Mouse (Mus musculus) forebrain, postnatal 0 days (tissue): Measurements from ENCODE around the gene Cd2bp2. TPM values are rescaled to one million over a fixed set of nuclear protein-coding genes. Genes with fewer than 3 reads are reported as not detected.

ENCODE experiments used
- ATAC-seq: fragments of 200-750 bp; cut with Nextera tagmentation; 2 replicates; pipeline ENCODE4 v1.8.0; 2017; ENCODE audit warnings: mild to moderate bottlenecking, moderate library complexity
- DNase-seq: peaks from one replicate; pipeline ENCODE4 v3.0.0-alpha.2; 2015
- H3K27ac ChIP-seq: fragments of 300-500 bp; sonication (generic); 2 replicates; pipeline ENCODE4 v1.5.1; 2014; ENCODE audit warnings: low read depth, mild to moderate bottlenecking, antibody characterized with exemption, low read length, moderate library complexity, mixed read lengths
- H3K27me3 ChIP-seq: fragments of 300-500 bp; sonication (generic); 2 replicates; pipeline ENCODE4 v1.6.1; 2014; ENCODE audit warnings: mild to moderate bottlenecking, low read length, mixed read lengths; ENCODE audit not compliant: insufficient read depth
- H3K36me3 ChIP-seq: fragments of 300-500 bp; sonication (generic); 2 replicates; pipeline ENCODE4 v1.6.1; 2014; ENCODE audit warnings: mild to moderate bottlenecking, moderate library complexity; ENCODE audit not compliant: insufficient read depth
- H3K4me1 ChIP-seq: fragments of 300-500 bp; sonication (generic); 2 replicates; pipeline ENCODE4 v1.6.1; 2014; ENCODE audit warnings: antibody characterized with exemption; ENCODE audit not compliant: insufficient read depth
- H3K4me2 ChIP-seq: fragments of 300-500 bp; sonication (generic); 2 replicates; pipeline ENCODE4 v1.6.1; 2014; ENCODE audit warnings: low read depth, mild to moderate bottlenecking, moderate library complexity
- H3K4me3 ChIP-seq: fragments of 300-500 bp; sonication (generic); 2 replicates; pipeline ENCODE4 v1.5.1; 2014; ENCODE audit warnings: low read depth, low read length, mixed read lengths
- H3K9ac ChIP-seq: fragments of 300-500 bp; sonication (generic); 2 replicates; pipeline ENCODE4 v1.6.1; 2014; ENCODE audit warnings: mild to moderate bottlenecking
- H3K9me3 ChIP-seq: fragments of 300-500 bp; sonication (generic); 2 replicates; pipeline ENCODE4 v1.6.1; 2016; ENCODE audit warnings: low read length
- CTCF ChIP-seq: sonication (generic); IDR thresholded peaks from 2 replicates; pipeline ENCODE4 v1.5.1; 2016; ENCODE audit warnings: antibody characterized with exemption, control low read depth, low read depth
- WGBS: fragments of 180-500 bp; shearing (Covaris S2); extraction: QIAGEN DNeasy Blood & Tissue Kit; methylation state at CpG from one replicate; pipeline ENCODE4 v1.1.7; 2014; 5-methylcytosine and 5-hydroxymethylcytosine counted together
- polyA plus RNA-seq: library from polyadenylated mRNA; unstranded; fragments of >200 nt; fragmentation: Nextera tagmentation; extraction: Ambion mirVana; gene quantifications from 2 replicates; pipeline ENCODE4 v1.2.1, GENCODE M21; 2015
- total RNA-seq: library from RNA; depleted of rRNA; stranded (reverse); fragments of >200 nt; gene quantifications from 2 replicates; pipeline ENCODE4 v1.2.3, GENCODE M21; 2014; rRNA removed

Cd2bp2 gene
- total RNA-seq (89.9 and 131 TPM in 2 replicates), polyA plus RNA-seq (55.0 and 67.5 TPM in 2 replicates)

DNA sequence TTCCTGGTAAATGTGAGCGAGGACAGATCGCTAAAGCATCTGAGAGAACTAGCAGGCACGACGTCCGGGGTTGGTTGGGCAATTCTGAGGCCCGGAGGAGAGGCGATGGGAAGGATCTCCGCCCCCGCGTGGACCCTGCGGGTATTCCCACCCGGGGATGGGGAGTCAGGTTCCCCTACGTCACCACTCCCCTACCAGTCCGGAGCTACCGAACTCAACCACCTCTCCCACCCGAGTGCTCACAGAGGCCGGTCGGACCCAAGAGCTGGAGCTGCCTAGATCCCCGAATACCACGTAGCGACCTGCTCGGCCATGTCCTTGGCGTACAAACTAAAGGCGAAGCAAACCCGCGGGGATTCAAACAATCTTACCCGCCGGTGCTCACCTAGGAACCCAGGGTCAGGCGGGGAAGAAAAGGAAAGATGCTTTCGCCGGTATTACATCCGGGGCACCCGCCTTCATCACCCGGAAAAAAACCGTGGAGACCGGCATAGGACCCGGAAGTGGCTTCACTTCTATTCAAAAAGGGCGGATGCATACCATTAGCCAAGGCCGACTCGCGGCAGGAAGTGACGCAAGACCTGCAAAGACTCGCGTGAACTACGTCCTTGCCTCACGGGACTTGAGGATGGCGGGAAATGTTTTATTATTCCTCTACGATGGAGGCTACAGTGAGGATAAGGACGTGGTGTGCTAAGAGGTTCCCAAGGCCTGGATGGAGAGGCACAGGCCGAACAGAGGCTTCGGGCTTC lies at the start of gene Cd2bp2:
Gene Cd2bp2 (minus strand): TSS at position 507 of the 752 bp plus-strand sequence.
- no peaks in the 10 kb centered on the region for H3K27me3 ChIP-seq
- WGBS, result 1% methylated on average over 51 of the region's 51 CpGs
- H3K27ac ChIP-seq, result peak within 1 kb of the TSS; percentile 89
- DNase-seq, result peak; percentile 98
- peak within 1 kb of the TSS; percentile 67 for H3K9ac ChIP-seq
- peaks cover 69% of the 10 kb centered on the region for H3K36me3 ChIP-seq
- ATAC-seq, result peak; percentile 98
- H3K4me2 ChIP-seq, result peak within 1 kb of the TSS; percentile 76
- H3K4me1 ChIP-seq, result peaks cover 7% of the 10 kb centered on the region
- peak; percentile 62 for TF ChIP-seq CTCF
- H3K4me3 ChIP-seq, result peak within 1 kb of the TSS; percentile 56
- H3K9me3 ChIP-seq, result no peaks in the 10 kb centered on the region

DNA sequence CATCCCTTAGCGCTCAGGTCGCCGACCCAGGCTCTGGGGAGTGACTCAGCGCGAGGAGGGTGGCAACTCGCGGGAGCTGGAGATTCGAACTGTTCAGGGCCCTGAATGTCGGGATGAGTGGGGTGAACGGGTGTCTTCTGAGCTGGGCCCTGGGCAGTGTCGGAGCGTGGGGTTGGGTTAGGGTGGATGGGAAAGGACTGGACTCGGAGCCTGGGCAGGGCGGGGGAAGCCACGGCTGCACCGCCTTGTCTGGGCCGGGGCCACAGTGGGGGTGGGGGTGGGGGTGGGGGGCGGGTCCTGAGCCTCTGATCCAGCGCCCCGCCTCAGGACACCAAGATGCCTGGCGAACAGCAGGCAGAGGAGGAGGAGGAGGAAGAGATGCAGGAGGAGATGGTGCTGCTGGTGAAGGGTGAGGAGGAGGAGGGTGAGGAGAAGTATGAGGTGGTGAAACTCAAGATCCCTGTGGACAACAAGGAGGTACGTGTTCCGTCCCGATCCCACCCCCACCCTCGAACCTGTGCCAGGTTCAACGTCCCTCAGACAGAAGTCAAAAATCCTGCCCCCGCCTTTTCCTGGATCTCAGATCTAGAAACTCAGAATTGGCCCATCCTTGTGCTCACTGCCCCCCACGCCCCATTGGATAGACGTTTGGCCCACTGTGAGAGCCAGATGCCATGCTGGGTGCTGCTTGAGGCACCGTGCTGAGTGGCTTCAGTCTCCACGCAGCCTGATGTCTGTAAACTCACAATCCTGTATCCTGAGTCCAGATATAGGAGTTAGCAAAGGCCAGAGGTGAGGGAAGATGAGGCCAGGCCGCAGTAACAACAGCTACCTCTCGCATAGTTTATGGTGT lies 49.0 kb upstream of the Cd2bp2 start:
- no peaks in the 10 kb centered on the region for H3K9me3 ChIP-seq
- H3K36me3 ChIP-seq, result peaks cover 18% of the 10 kb centered on the region; the same call in 1 of the 2 replicates
- ATAC-seq (peak; percentile 59; the same call in 1 of the 2 replicates), DNase-seq (no peak)
- no peak for TF ChIP-seq CTCF
- whole genome bisulfite sequencing, result 10% methylated on average over 29 of the region's 33 CpGs
- H3K4me2 ChIP-seq, result peak overlapping the region; percentile 67
- peak overlapping the region; percentile 95 for H3K9ac ChIP-seq
- H3K27me3 ChIP-seq, result no peaks in the 10 kb centered on the region
- H3K4me1 ChIP-seq, result peaks cover 10% of the 10 kb centered on the region
- H3K27ac ChIP-seq, result peak overlapping the region; percentile 89
- peak overlapping the region; percentile 98 for H3K4me3 ChIP-seq

DNA sequence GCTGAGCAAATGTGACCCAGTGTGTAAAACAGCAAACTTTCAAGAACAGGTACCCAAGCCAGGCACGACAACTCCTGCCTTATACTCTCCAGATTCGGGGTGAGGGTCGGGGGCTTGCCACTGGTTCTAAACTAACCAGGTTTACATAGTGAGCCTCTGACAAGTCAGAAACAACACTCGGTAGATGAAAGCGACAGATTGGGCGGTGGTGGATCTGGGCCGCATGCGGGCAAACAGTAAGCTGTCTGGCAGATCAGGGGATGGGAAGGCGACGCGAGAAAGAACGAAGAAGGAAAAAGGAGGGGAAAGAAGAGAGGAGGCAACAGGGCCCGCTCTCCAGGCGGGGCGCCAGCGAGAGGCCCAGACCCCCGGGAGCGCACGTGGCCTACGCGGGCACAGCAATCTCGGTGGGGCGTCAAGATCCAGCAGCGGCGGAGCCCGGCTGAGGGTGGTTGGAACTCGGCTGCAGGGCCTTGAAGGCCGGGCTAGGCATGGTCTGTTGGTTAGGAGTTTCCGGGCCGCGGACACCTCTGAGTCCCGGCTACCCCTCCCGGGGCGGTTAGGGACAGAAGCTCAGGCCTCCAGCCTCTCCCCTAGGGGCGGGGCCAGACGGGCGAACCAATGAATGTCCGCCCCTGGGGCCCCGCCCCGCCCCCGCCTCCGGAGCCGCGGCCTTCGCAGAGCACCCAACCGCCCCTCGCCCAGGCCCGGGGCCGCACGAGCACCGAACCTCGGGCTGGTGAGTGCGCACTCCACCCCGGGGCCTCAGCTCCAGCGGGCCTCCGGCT lies 48.2 kb upstream of the Cd2bp2 start, which contains the start of gene Zfp771:
Gene Zfp771 (plus strand): TSS at position 405 of the 788 bp plus-strand sequence.
- H3K4me1 ChIP-seq, result peaks cover 10% of the 10 kb centered on the region
- H3K9me3 ChIP-seq, result no peaks in the 10 kb centered on the region
- peak within 1 kb of the TSS; percentile 67 for H3K4me2 ChIP-seq
- peak within 1 kb of the TSS; percentile 95 for H3K9ac ChIP-seq
- peak within 1 kb of the TSS; percentile 98 for H3K4me3 ChIP-seq
- WGBS, result under 1% methylated on average over 54 of the region's 56 CpGs
- DNase-seq, result peak; percentile 94
- TF ChIP-seq CTCF, result peak; percentile 45; the same call in 1 of the 2 replicates
- H3K27ac ChIP-seq, result peak within 1 kb of the TSS; percentile 89
- no peaks in the 10 kb centered on the region for H3K27me3 ChIP-seq
- H3K36me3 ChIP-seq, result 0 out of 2 replicates have a peak, but pooled peaks cover 13% of the 10 kb centered on the region
- ATAC-seq, result peak; percentile 95

DNA sequence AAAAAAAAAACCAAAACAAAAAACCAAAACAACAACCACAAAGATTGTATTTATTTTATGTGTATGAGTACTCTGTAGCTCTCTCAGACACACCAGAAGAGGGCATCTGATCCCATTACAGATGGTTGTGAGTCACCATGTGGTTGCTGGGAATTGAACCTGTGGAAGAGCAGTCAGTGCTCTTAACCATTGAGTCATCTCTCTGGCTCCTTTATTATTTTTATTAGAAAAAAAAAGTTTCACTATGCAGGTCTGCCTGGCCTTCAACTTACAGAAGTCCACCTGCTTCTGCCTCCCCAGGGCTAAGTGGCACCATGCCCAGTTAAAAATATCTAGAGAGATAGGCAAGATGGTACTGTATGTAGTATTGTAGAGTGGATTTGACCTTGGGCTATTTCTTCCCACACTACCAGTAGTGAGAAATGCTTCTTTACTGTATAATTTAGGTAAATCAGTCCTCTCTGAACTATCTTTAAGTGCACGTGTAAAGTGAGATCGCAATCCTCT lies 47.6 kb upstream of the Cd2bp2 start:
- 31% methylated on average over 2 of the region's 2 CpGs for WGBS
- Histone ChIP-seq H3K9me3 (no peaks in the 10 kb centered on the region), H3K27me3 (no peaks in the 10 kb centered on the region), H3K9ac (peak overlapping the region; percentile 95), H3K36me3 (0 out of 2 replicates have a peak, but pooled peaks cover 16% of the 10 kb centered on the region), H3K4me3 (peak overlapping the region; percentile 98), H3K4me1 (peaks cover 10% of the 10 kb centered on the region), H3K27ac (peak overlapping the region; percentile 89), H3K4me2 (peak overlapping the region; percentile 67)
- DNase-seq, result no peak
- no peak for TF ChIP-seq CTCF
- no peak for ATAC-seq

DNA sequence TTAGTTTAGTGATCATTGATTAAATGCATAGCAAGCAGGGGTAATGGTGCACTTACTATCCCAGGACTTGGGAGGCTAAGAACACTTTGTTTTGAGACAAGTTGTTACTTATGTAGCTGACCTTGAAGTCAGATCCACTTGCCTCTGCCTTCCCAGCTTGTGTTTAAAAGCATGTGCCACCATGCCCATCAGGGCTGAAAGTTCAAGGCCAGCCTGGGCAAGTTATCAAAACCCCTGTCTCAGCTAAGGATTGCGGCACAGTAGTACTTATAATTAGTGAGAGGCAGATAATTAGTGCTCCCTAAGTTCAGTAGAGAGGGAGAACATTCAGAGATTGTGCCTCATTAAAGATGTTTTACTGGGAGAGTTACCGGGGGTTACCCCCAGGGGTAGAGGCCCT lies 38.9 kb upstream of the Cd2bp2 start:
- DNase-seq, result no peak
- TF ChIP-seq CTCF, result no peak
- peaks cover 15% of the 10 kb centered on the region for H3K4me1 ChIP-seq
- no peak overlapping the region for H3K4me3 ChIP-seq
- no peaks in the 10 kb centered on the region for H3K27me3 ChIP-seq
- no peak overlapping the region for H3K27ac ChIP-seq
- H3K4me2 ChIP-seq, result no peak overlapping the region; the same call in 1 of the 2 replicates
- H3K9me3 ChIP-seq, result no peaks in the 10 kb centered on the region
- WGBS, result 69% methylated on average over 2 of the region's 2 CpGs
- no peak for ATAC-seq
- H3K36me3 ChIP-seq, result peaks cover 36% of the 10 kb centered on the region
- H3K9ac ChIP-seq, result no peak overlapping the region

DNA sequence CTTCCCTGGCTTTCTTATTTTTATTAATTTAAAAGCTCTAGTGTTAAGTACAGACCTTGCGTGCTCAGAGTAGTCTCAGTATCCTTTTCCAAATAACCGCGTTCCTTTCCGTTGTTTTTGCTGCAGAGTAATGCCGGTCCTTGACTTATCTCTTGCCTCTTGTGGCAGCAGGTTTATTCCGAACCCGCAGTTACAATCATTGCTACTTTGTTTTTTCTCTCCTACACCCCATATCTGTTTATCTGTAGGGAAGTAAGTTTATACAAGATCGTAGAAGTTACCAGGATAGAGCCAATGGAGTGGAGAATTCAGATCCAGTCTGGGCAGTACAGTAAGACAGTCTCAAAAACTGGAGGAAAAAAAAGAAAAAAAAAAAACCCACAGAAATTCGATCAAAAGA lies 37.9 kb upstream of the Cd2bp2 start:
- DNase-seq, result no peak
- Histone ChIP-seq H3K4me1 (peaks cover 15% of the 10 kb centered on the region), H3K9ac (peak overlapping the region; percentile 100), H3K4me3 (peak overlapping the region; percentile 88), H3K27me3 (no peaks in the 10 kb centered on the region), H3K27ac (peak overlapping the region; percentile 99), H3K9me3 (no peaks in the 10 kb centered on the region), H3K4me2 (peak overlapping the region; percentile 74), H3K36me3 (peaks cover 33% of the 10 kb centered on the region)
- ATAC-seq, result no peak
- 3% methylated on average over 9 of the region's 9 CpGs for WGBS
- TF ChIP-seq CTCF, result no peak
